Mouse (Mus musculus): ENCODE data around the gene Magi1. TPM values are rescaled to one million over a fixed set of nuclear protein-coding genes. Genes with fewer than 3 reads are reported as not detected.

Gene Magi1
- polyA plus RNA-seq, 1 experiment = 3.4 TPM

- no peak overlapping the region for H3K4me3 ChIP-seq
- no peak for TF ChIP-seq SRF (IDR thresholded peaks at IDR 0.05; ENCODE audit: control insufficient read depth, insufficient read length, low read depth)
- TF ChIP-seq TCF3 (IDR thresholded peaks at IDR 0.05; ENCODE audit: insufficient read length, low read depth) = no peak
- H3K27me3 ChIP-seq (ENCODE audit: control insufficient read depth, insufficient read depth, insufficient read length) = no peaks in the 10 kb centered on the region
- H3K79me2 ChIP-seq (ENCODE audit: control insufficient read depth, insufficient read depth) = no peaks in the 10 kb centered on the region
- H3K4me2 ChIP-seq (ENCODE audit: low read depth) = no peak overlapping the region
- no peaks in the 10 kb centered on the region for H3K36me3 ChIP-seq (ENCODE audit: control insufficient read depth, insufficient read depth)
- no peak overlapping the region for H3ac ChIP-seq (ENCODE audit: control insufficient read depth, insufficient read length)
Measured at GRCm38 (mm10) chr6:93987561-93987960, 296.2 kb downstream of the Magi1 start.

DNA sequence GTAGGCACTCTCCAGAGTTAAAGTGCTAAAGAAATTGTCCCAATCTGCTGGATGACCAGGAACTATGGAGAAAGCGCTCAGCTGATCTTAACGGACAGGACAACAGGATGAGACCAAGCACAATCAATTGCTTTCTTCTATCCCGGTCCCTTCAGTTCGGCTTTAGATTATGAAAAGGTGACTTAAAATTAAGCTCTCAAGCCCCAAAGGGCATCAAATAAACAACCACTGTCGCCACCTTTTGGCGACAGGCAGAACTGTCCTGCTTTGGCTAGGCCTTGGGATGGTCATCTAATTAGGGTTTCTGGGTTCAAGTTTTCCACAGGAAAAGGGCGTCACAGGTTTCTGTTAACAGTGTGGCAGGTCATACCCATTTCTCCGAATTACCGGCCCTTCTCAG, 298.6 kb downstream of the Magi1 start:
- no peak overlapping the region for H3K4me3 ChIP-seq
- no peaks in the 10 kb centered on the region for H3K79me2 ChIP-seq (ENCODE audit: control insufficient read depth, insufficient read depth)
- H3ac ChIP-seq (ENCODE audit: control insufficient read depth, insufficient read length) = no peak overlapping the region
- TF ChIP-seq TCF12 (IDR thresholded peaks at IDR 0.05; ENCODE audit: insufficient read depth, poor library complexity, severe bottlenecking) = no peak
- no peak for TF ChIP-seq E2F4 (IDR thresholded peaks at IDR 0.05; ENCODE audit: insufficient read depth)
- TF ChIP-seq MAX (IDR thresholded peaks at IDR 0.05; ENCODE audit: low read depth) = no peak
- no peak for TF ChIP-seq USF1 (IDR thresholded peaks at IDR 0.05; ENCODE audit: low read depth)
- TF ChIP-seq POLR2AphosphoS2 (IDR thresholded peaks at IDR 0.05; ENCODE audit: insufficient read length, low read depth) = no peak
- no peak for TF ChIP-seq REST (IDR thresholded peaks at IDR 0.05; ENCODE audit: insufficient read depth, insufficient read length)
- TF ChIP-seq MYOD1 (IDR thresholded peaks at IDR 0.05; ENCODE audit: control insufficient read depth in 1 of 3, insufficient read length in 2 of 3, low read depth in 2 of 3) = no peak
- TF ChIP-seq TCF3 (IDR thresholded peaks at IDR 0.05; ENCODE audit: insufficient read length, low read depth) = no peak
- no peak for TF ChIP-seq CEBPB (IDR thresholded peaks at IDR 0.05; ENCODE audit: insufficient read depth, poor library complexity, severe bottlenecking)
- no peaks in the 10 kb centered on the region for H3K36me3 ChIP-seq (ENCODE audit: control insufficient read depth, insufficient read depth)
- no peak overlapping the region for H3K4me2 ChIP-seq (ENCODE audit: low read depth)
- H3K27me3 ChIP-seq (ENCODE audit: control insufficient read depth, insufficient read depth, insufficient read length) = no peaks in the 10 kb centered on the region

DNA sequence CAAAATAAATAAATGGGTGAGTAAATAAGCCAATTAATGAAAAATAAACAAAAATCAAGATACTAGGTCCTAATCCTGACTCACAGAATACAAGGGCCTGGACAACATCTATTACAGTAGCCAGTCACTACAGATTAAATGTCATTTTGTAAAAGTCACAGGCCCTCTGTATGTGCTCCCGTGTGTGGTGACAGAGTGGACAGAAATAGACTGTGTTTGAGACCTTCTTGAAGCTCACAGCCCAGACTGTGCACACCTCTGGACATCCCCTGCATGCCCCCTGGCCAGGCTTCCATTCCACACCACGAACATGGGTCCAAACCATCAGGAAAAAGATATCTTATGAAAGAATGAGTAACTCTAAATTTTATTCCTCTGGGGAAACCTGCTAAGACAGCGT, 300.2 kb downstream of the Magi1 start:
- Histone ChIP-seq H3K36me3 (ENCODE audit: control insufficient read depth, insufficient read depth) (no peaks in the 10 kb centered on the region), H3K27me3 (ENCODE audit: control insufficient read depth, insufficient read depth, insufficient read length) (no peaks in the 10 kb centered on the region), H3ac (ENCODE audit: control insufficient read depth, insufficient read length) (no peak overlapping the region), H3K4me3 (no peak overlapping the region), H3K4me2 (ENCODE audit: low read depth) (no peak overlapping the region), H3K79me2 (ENCODE audit: control insufficient read depth, insufficient read depth) (no peaks in the 10 kb centered on the region)
- no peak for TF ChIP-seq USF1 (IDR thresholded peaks at IDR 0.05; ENCODE audit: low read depth)
- no peak for TF ChIP-seq TCF3 (IDR thresholded peaks at IDR 0.05; ENCODE audit: insufficient read length, low read depth)
- no peak for TF ChIP-seq MAX (IDR thresholded peaks at IDR 0.05; ENCODE audit: low read depth)
- TF ChIP-seq E2F4 (IDR thresholded peaks at IDR 0.05; ENCODE audit: insufficient read depth) = no peak
- TF ChIP-seq MYOD1 (IDR thresholded peaks at IDR 0.05; ENCODE audit: control insufficient read depth in 1 of 3, insufficient read length in 2 of 3, low read depth in 2 of 3) = no peak
- TF ChIP-seq SRF (IDR thresholded peaks at IDR 0.05; ENCODE audit: control insufficient read depth, insufficient read length, low read depth) = no peak
- TF ChIP-seq REST (IDR thresholded peaks at IDR 0.05; ENCODE audit: insufficient read depth, insufficient read length) = no peak
- TF ChIP-seq POLR2A (IDR thresholded peaks at IDR 0.05; ENCODE audit: insufficient read length, low read depth) = no peak
- TF ChIP-seq CEBPB (IDR thresholded peaks at IDR 0.05; ENCODE audit: insufficient read depth, poor library complexity, severe bottlenecking) = no peak
- TF ChIP-seq MYOG (IDR thresholded peaks at IDR 0.05; ENCODE audit: control insufficient read depth in 1 of 3, insufficient read depth in 1 of 3, insufficient read length in 2 of 3, low read depth in 2 of 3) = no peak
- TF ChIP-seq POLR2AphosphoS2 (IDR thresholded peaks at IDR 0.05; ENCODE audit: insufficient read length, low read depth) = no peak
- TF ChIP-seq TCF12 (IDR thresholded peaks at IDR 0.05; ENCODE audit: insufficient read depth, poor library complexity, severe bottlenecking) = no peak

- TF ChIP-seq POLR2AphosphoS2 (IDR thresholded peaks at IDR 0.05; ENCODE audit: insufficient read length, low read depth) (no peak), SRF (IDR thresholded peaks at IDR 0.05; ENCODE audit: control insufficient read depth, insufficient read length, low read depth) (no peak), E2F4 (IDR thresholded peaks at IDR 0.05; ENCODE audit: insufficient read depth) (no peak)
- H3K79me2 ChIP-seq (ENCODE audit: control insufficient read depth, insufficient read depth) = no peaks in the 10 kb centered on the region
- H3ac ChIP-seq (ENCODE audit: control insufficient read depth, insufficient read length) = no peak overlapping the region
Measured at GRCm38 (mm10) chr6:93981211-93981610, 302.5 kb downstream of the Magi1 start.

DNA sequence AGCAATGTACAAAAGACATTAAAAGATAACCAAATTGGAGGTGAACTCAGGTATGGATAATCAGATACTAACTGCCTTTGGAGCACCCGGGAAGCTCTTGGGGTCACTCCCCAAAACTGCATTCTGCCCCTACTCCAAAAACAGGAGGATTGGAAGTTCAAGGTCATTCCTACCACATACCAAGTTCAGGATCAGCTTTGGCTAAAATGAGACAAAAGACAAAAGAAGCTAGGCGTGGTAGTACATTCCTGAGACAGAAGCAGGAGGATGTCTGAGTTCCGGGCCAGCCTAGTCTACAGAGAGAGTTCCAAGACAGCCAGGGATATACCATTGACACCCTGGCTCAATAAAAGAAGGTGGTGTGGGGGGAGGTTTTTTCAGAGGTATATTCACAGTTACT, 304.5 kb downstream of the Magi1 start:
- Histone ChIP-seq H3K4me2 (ENCODE audit: low read depth) (no peak overlapping the region), H3ac (ENCODE audit: control insufficient read depth, insufficient read length) (no peak overlapping the region), H3K79me2 (ENCODE audit: control insufficient read depth, insufficient read depth) (no peaks in the 10 kb centered on the region), H3K4me3 (no peak overlapping the region), H3K36me3 (ENCODE audit: control insufficient read depth, insufficient read depth) (no peaks in the 10 kb centered on the region), H3K27me3 (ENCODE audit: control insufficient read depth, insufficient read depth, insufficient read length) (no peaks in the 10 kb centered on the region)
- no peak for TF ChIP-seq MYOG (IDR thresholded peaks at IDR 0.05; ENCODE audit: control insufficient read depth in 1 of 3, insufficient read depth in 1 of 3, insufficient read length in 2 of 3, low read depth in 2 of 3)
- no peak for TF ChIP-seq SRF (IDR thresholded peaks at IDR 0.05; ENCODE audit: control insufficient read depth, insufficient read length, low read depth)
- no peak for TF ChIP-seq MAX (IDR thresholded peaks at IDR 0.05; ENCODE audit: low read depth)
- no peak for TF ChIP-seq REST (IDR thresholded peaks at IDR 0.05; ENCODE audit: insufficient read depth, insufficient read length)
- TF ChIP-seq MYOD1 (IDR thresholded peaks at IDR 0.05; ENCODE audit: control insufficient read depth in 1 of 3, insufficient read length in 2 of 3, low read depth in 2 of 3) = no peak
- no peak for TF ChIP-seq USF1 (IDR thresholded peaks at IDR 0.05; ENCODE audit: low read depth)

More at GRCm38 (mm10) chr6:93981211-93981610, 302.5 kb downstream of the Magi1 start:
- no peaks in the 10 kb centered on the region for H3K36me3 ChIP-seq (ENCODE audit: control insufficient read depth, insufficient read depth)
- H3K4me2 ChIP-seq (ENCODE audit: low read depth) = no peak overlapping the region
- H3K27me3 ChIP-seq (ENCODE audit: control insufficient read depth, insufficient read depth, insufficient read length) = no peaks in the 10 kb centered on the region
- no peak overlapping the region for H3K4me3 ChIP-seq

Measured in myocyte (in vitro differentiated cells).